Mouse (Mus musculus) layer of hippocampus, adult 2 months (tissue): ENCODE results near the gene Gm17720. TPM values are rescaled to one million over a fixed set of nuclear protein-coding genes. Genes with fewer than 3 reads are reported as not detected.
A peak's percentile ranks its signal among the peaks of the same experiment; 100 is the strongest.

Experiments used
- DNase-seq, 2 experiments: peaks; one replicate each; pipeline ENCODE4 v3.0.0; 2022; ENCODE audit warnings: low spot score in 2 of 2
- H3K27ac ChIP-seq: fragments of 200-600 bp; 2 replicates; pipeline ENCODE4 v1.8.1; 2022
- H3K4me3 ChIP-seq: fragments of 200-600 bp; 2 replicates; pipeline ENCODE4 v1.8.1; 2022; ENCODE audit warnings: mild to moderate bottlenecking
- CTCF ChIP-seq: fragments of 200-600 bp; conservative IDR thresholded peaks from 2 replicates; pipeline ENCODE4 v1.8.1; 2022; ENCODE audit warnings: antibody characterized with exemption, mild to moderate bottlenecking, moderate library complexity
- long read RNA-seq, 2 experiments: library from polyadenylated mRNA; stranded (forward); transcript quantifications; one replicate each; pipeline ENCODE4 v2.0.0; 2021; ENCODE audit warnings: borderline mapping rate in 2 of 2
- total RNA-seq, 2 experiments: library from RNA; stranded (reverse); gene quantifications; 2 replicates each; pipeline ENCODE4 v1.2.3; 2021

Gm17720 gene
- not detected for total RNA-seq
- long read RNA-seq, experiment 1 = 0 reads
- long read RNA-seq, experiment 2 = 0 reads

- peak; percentile 26; the same call in 1 of the 2 replicates for TF ChIP-seq CTCF
- Histone ChIP-seq H3K27ac (no peak within 1 kb of the TSS), H3K4me3 (no peak within 1 kb of the TSS)
- no peak for DNase-seq
These were observed at the start of gene Gm17720 for GRCm38 (mm10) chr8:110102653-110103052. Gene Gm17720, minus strand, starts transcription at chr8:110102753.

DNA sequence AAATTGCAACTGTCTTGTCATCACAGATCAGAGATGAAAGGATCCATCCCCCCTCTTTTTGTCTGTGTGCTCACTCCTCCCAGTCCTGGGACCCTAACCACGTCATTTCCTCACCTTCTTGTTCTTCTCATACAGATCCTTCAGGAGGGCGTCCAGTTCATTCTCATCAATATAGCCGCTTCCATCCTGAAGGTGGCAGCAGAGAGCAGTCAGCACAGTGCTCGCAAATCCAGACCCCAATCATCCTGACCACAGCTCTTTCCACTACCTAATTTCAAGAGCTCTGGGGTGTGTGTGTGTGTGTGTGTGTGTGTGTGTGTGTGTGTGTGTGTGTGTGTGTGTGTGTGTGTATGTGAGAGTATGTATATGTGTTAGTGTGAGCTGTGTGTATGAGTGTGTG lies 43.0 kb upstream of the Gm17720 start:
- DNase-seq = peak; percentile 33 to 72
- peak; percentile 79 for TF ChIP-seq CTCF
- no peak overlapping the region for H3K4me3 ChIP-seq

GRCm38 (mm10) chr8:110140770-110141169 lies 38.2 kb upstream of the Gm17720 start:
- no peak overlapping the region for H3K4me3 ChIP-seq
- DNase-seq = no peak
- no peak overlapping the region for H3K27ac ChIP-seq
- no peak for TF ChIP-seq CTCF

More for the DNA sequence above, 43.0 kb upstream of the Gm17720 start:
- H3K27ac ChIP-seq = no peak overlapping the region

GRCm38 (mm10) chr8:110140156-110140555 lies 37.6 kb upstream of the Gm17720 start:
- no peak for TF ChIP-seq CTCF
- Histone ChIP-seq H3K27ac (no peak overlapping the region), H3K4me3 (no peak overlapping the region)
- DNase-seq = no peak

- Histone ChIP-seq H3K27ac (no peak overlapping the region), H3K4me3 (no peak overlapping the region)
- DNase-seq = no peak
- no peak for TF ChIP-seq CTCF
These were observed 33.0 kb upstream of the Gm17720 start for GRCm38 (mm10) chr8:110135515-110135914.

GRCm38 (mm10) chr8:110134236-110134635 lies 31.7 kb upstream of the Gm17720 start:
- TF ChIP-seq CTCF = no peak
- Histone ChIP-seq H3K4me3 (no peak overlapping the region), H3K27ac (no peak overlapping the region)
- DNase-seq = no peak

GRCm38 (mm10) chr8:110130537-110130936 lies 28.0 kb upstream of the Gm17720 start:
- H3K4me3 ChIP-seq = no peak overlapping the region; the same call in 1 of the 2 replicates
- TF ChIP-seq CTCF = peak; percentile 94
- DNase-seq = peak; percentile 73 to 88
- H3K27ac ChIP-seq = no peak overlapping the region

- peak in 1 of 2 experiments; percentile 23 for DNase-seq
- Histone ChIP-seq H3K4me3 (no peak overlapping the region), H3K27ac (no peak overlapping the region)
- peak; percentile 69 for TF ChIP-seq CTCF
These were observed 17.2 kb upstream of the Gm17720 start for GRCm38 (mm10) chr8:110119715-110120114.

- no peak for DNase-seq
- Histone ChIP-seq H3K27ac (no peak overlapping the region), H3K4me3 (no peak overlapping the region)
- TF ChIP-seq CTCF = no peak
These were observed 877 bp downstream of the Gm17720 start for GRCm38 (mm10) chr8:110101676-110102075.

GRCm38 (mm10) chr8:110100907-110101306 lies 1.6 kb downstream of the Gm17720 start, which contains the start of gene Gm21964:
Gene Gm21964, plus strand, starts transcription at chr8:110101207.
- Histone ChIP-seq H3K27ac (no peak within 1 kb of the TSS), H3K4me3 (no peak within 1 kb of the TSS)
- no peak for DNase-seq
- no peak for TF ChIP-seq CTCF

GRCm38 (mm10) chr8:110091869-110092268 lies 10.7 kb downstream of the Gm17720 start:
- no peak overlapping the region for H3K27ac ChIP-seq
- no peak for TF ChIP-seq CTCF
- DNase-seq = no peak
- H3K4me3 ChIP-seq = no peak overlapping the region

DNA sequence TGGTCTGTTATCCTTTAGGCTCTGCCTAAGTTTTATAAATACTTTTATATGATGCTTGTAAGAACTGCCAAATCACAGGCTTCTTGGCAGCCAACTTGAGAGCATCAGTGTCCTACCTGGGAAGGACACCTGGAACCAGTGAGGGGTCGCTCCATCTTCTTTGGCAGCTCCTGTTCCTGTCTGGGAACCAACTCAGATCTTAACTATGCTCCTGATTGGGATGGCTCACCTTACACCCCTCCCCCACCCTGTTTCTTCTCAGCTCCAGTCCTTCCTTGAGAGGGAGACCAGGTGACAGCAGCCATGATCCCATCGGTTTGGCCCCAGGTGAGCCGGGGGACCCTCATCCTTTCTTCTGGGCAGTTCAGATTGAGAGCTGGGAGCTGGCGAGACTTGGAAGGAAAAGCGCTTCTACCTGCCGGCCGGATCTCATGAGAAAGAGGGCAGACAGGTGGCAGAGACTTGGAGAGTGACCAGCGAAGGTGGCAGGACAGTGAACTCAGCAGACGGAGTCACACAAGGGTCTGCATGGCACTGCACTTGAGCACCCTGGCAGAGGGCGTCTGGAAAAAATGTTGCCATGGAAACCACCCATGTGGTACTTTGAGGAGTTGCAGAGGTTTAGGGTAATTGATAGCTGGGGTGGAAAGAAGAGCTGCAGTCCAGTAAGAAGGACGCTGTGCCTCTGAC lies 20.0 kb downstream of the Gm17720 start:
- H3K4me3 ChIP-seq = no peak overlapping the region
- 0 out of 2 replicates have a peak, but pooled peaks have one; percentile 22 for TF ChIP-seq CTCF
- no peak overlapping the region for H3K27ac ChIP-seq
- DNase-seq = no peak

- Histone ChIP-seq H3K4me3 (peak within 1 kb of the TSS; percentile 89), H3K27ac (peak within 1 kb of the TSS; percentile 85)
- DNase-seq = peak; percentile 53 to 70
- TF ChIP-seq CTCF = no peak
These were observed 23.0 kb downstream of the Gm17720 start, which contains the start of gene Zfp612 for GRCm38 (mm10) chr8:110079282-110080221. Gene Zfp612, plus strand, starts transcription at chr8:110079746.
